Mouse (Mus musculus): Measurements from ENCODE around the gene Scamp2.
A peak's percentile ranks its signal among the peaks of the same experiment; 100 is the strongest.

Gene Scamp2

DNA sequence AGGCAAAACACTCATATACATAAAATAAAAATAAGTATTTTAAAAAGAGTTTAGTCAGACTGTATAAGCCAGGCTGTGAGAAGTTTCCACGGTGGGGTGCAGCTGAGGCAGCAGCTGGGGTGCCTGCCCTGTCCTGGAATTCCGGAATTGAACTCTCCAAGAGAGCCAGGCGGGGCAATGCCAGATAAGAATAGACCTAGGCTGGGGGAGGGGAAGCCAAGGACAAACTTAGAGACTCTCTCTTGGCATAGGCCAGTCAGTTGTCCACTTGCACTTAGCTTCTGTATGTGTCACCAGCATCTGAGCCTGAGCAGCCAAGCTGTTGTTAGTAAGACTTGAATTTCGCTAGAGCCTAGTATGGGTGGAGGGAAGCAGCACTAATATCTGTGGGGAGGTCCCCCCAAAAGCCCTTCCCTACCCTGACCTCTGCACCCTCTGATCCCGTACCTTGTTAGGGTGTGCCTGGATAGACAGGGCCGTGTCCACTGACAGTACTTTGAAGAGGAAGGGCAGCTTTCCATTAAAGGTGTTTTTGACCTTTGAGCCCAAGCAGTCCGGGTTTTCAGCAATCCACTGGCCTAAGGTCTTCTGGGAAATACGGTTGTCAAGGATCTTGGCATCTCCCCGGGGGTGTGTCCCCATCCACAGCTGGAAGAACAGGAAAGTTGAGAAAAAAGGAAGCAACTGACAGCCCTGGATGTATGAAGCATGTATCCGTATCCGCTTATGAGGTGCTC is 10.4 kb upstream of the Scamp2 start:
- no peak for DNase-seq (ENCODE audit: low spot score)

DNA sequence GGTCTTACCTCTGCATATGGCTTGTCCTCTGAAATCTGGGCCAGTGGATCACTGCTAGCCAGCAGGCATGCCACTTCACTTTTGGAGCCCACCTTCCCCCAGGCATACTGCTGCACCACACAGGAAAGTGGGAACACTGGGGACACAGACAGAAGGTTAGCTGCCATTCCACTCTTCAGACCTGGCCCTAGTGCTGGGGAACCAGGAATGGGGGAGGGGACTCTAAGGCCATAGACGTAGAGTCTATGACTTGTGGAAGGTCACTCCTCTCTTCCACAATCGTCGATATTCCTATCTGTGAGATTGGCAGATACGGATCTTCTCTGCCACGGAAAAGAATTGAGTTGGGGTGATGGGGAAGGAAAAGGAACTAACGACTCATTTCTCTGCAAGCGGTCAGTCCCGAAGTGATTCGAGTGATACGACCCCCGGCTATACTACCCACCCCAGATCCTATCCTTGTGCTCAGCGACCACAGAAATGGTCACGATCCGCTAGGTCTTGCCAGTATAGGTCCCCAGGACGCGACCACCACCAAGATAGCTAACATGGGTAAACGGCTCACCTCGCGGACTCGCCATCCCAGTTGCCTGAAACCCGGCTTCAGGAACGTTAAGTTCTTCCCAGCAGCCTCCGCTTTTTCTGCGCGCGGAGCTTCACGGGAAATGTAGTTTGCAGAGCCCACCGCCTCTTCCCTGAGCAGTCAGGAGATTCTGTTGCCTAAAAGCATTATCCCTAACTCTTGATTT is 8.4 kb upstream of the Scamp2 start, which contains the start of gene Mpi:
TSS of gene Mpi (minus strand) at position 625 of the 749 bp plus-strand sequence.
- no peak for DNase-seq (ENCODE audit: low spot score)

DNA sequence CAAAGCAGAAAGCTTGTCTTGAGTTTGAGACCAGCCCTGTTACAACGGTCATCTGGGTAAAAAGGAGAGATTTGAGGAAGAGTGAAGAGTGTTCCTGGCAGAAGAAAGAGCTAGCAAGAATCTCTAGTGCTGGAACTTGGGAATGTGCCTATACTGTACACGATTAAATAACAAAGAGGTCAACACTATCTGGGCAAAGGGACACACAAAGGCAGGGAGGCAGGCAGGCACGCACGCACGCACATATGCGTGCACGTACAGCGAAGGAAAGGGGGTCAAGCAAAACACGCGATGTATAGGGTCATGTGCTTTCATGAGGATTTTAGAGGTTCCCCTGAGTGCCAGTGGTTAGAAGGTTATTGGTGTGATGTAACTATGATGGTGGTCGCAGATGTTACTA is 7.6 kb upstream of the Scamp2 start:
- DNase-seq (ENCODE audit: low spot score) = no peak

- no peak for DNase-seq (ENCODE audit: low spot score)
These were observed 6.0 kb upstream of the Scamp2 start for GRCm38 (mm10) chr9:57554753-57555152.

DNA sequence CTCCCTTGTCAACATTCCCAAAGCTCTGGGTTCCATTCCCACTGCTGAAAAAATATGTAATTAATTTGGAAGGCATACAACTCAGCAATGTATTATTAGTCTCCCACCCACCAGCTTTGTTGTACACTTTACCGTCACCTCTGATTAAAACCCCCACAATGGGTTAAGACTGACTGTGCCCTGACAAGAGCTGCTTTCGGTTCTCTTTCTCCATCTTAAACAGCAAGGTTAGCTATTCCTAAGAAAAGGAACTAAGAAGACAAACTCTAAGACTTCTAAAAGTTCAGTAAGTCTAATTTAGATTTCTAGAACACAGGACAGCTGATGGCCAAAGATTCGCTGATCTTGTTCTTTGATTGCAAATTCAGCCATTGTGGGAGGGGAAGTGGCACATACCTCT is 3.5 kb upstream of the Scamp2 start:
- DNase-seq (ENCODE audit: low spot score) = no peak

GRCm38 (mm10) chr9:57558625-57559024 is 2.1 kb upstream of the Scamp2 start:
- no peak for DNase-seq (ENCODE audit: low spot score)

- no peak for DNase-seq (ENCODE audit: low spot score)
These were observed 1.2 kb upstream of the Scamp2 start for GRCm38 (mm10) chr9:57559568-57559967.

GRCm38 (mm10) chr9:57560263-57560662 is 480 bp upstream of the Scamp2 start:
- DNase-seq (ENCODE audit: low spot score) = no peak

GRCm38 (mm10) chr9:57561711-57562099 is 962 bp downstream of the Scamp2 start:
- DNase-seq (ENCODE audit: low spot score) = no peak

- DNase-seq (ENCODE audit: low spot score) = no peak
These were observed 2.2 kb downstream of the Scamp2 start for GRCm38 (mm10) chr9:57562896-57563372.

DNA sequence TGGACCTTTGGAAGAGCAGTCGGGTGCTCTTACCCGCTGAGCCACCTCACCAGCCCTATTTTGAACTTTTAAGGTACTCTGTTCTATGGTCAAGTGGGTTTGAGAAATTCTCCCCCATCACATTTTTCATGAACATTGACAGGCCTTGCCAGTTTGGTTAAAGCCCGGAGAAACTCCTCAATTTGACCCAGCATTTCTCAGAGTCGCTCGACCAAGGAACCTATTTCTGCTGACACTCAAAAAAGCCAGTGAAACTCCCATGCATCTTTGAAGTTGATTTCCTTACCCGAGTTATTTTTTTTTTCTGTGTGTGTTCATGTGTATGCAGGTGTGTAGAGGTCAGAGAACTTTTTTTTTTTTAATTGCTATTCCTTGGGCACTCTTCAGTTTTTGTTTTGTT is 3.9 kb downstream of the Scamp2 start:
- no peak for DNase-seq (ENCODE audit: low spot score)

DNA sequence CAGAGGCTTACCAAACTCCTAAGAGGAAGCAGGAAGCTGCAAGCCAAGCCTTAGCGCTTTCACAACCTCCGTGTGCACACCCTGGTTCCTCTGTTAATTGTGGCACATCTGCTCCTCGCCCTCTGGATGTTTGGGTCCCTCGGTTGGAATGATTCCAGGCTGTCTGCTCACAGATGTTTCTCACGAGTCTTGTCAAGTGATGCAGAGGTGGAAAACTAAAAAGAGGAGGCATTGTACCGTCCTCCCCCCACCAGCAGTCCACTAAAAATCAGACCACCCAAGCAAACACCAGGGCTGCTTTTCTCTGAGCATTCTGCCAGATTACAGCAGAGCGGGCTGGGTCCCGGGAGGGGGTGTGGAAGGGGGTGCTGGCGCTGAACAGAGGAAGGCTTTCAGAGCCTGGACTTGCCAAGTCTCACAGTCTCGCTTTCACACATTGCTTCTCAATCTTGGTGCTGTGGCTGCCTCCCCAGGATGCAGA is 5.0 kb downstream of the Scamp2 start:
- no peak for DNase-seq (ENCODE audit: low spot score)

GRCm38 (mm10) chr9:57566846-57567245 is 6.1 kb downstream of the Scamp2 start:
- DNase-seq (ENCODE audit: low spot score) = no peak

GRCm38 (mm10) chr9:57568500-57568899 is 7.8 kb downstream of the Scamp2 start:
- no peak for DNase-seq (ENCODE audit: low spot score)

DNA sequence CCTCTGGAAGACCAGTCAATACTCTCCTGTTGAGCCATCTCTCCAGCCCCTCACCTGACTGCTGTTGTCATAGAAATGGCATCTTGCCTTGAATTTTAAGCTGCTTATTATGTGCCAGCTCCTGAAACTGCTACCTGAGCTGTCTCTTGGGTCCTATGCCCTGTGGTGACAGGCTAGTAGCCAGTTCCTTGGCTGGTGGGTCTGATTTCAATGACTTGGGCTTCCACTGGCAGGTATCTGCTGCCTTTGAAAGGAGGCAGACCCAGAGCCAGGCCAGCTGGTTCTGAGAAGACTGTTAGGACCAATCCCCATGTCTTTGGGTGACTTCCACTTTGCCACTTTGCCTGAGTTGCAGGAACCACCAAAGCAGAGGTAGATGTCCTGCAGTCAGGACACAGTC is 13.7 kb downstream of the Scamp2 start:
- DNase-seq (ENCODE audit: low spot score) = no peak

GRCm38 (mm10) chr9:57575577-57575976 is 14.8 kb downstream of the Scamp2 start:
- DNase-seq (ENCODE audit: low spot score) = no peak

GRCm38 (mm10) chr9:57577144-57577849 is 16.6 kb downstream of the Scamp2 start:
- DNase-seq (ENCODE audit: low spot score) = no peak

DNA sequence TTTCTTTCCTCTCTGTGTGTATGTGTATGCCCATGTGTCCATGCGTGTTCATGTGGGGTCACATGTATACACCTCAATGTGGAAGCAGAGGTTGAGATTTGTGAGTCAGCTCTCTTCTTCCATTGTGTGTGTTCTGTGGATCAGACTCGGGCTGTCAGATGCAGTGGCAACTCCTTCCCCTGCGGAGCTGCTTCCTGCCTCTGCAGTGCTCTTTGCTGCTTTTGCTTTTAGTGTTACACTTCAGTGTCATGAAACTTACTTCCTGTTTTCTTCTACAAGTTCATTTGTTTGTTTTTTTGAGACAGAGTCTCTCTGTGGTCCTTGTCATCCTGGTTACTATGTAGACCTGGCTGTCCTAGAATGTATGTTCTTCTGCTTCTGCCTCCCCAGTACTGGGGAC is 24.2 kb downstream of the Scamp2 start:
- DNase-seq (ENCODE audit: low spot score) = no peak

DNA sequence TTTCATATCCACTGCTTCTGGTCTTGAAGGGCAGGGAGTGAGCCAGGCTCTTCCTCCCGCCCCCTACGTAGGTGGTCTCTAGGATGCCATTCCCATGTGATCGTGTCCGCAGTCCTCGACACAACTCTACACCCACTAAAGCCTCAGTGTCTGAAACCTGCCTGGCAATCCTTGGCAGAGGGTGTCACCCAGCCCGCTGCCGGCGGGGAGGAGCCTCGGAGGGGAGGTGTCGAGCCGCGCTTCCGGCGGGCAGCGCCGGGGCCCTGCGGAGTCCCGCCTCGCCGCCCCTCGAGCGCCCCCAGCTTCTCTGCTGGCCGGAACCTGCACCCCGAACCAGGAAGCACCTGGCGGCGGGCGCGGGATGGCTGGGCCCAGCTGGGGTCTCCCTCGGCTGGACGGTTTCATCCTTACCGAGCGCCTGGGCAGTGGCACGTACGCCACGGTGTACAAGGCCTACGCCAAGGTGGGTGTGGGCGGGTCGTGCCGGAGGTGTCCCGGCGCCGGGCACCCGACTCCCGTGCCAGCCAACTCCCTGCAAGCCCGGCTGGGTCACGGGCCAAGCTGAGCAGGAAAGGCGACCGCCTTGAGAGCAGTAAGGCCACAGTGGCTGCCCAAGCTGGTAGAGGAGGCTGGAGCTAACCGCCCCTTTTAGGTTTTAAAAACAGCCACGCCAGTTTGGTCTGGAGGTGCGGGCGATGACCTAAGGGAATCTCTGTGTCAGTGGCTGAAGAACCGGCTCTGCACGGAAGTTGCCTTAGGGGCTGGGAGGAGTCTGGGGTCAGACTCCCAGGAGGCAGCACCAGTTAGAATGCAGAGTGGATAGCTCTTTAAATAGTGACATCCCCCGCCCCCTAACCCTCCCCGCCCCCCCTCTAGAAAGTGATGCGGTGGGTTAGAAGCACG is 28.7 kb downstream of the Scamp2 start, which contains the start of gene Ulk3:
TSS of gene Ulk3 (plus strand) at position 229 of the 903 bp plus-strand sequence.
- DNase-seq (ENCODE audit: low spot score) = peak; percentile 74

DNA sequence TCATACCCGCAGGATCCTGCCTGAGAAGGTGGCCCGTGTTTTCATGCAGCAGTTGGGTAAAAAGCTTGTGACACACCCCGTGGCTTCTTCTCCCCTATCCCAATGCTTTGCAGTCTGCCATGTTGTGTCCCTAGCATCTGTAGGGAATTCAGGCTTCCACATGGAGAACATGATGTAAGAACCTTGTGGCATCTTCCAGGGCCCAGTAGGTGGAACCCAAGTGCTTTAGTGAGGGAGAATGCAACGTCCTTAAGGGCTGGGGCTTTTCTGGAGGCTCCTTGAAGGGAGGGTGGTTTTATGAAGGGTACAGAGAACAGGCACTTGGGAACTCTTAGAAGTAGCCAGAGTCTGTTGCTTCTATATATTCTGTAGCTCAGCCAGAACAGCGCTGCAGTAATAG is 30.0 kb downstream of the Scamp2 start:
- no peak for DNase-seq (ENCODE audit: low spot score)

GRCm38 (mm10) chr9:57593454-57594173 is 32.9 kb downstream of the Scamp2 start:
- DNase-seq (ENCODE audit: low spot score) = no peak
